Mouse (Mus musculus) spleen, adult 2 months (tissue): ENCODE data around the gene Abr. TPM values are rescaled to one million over a fixed set of nuclear protein-coding genes. Genes with fewer than 3 reads are reported as not detected.

Experiments used
- DNase-seq, 2 experiments: peaks; one replicate each; pipeline versions ENCODE4 v3.0.0 to v3.0.0-alpha.2; 2012 to 2021; ENCODE audit warnings: low spot score in 2 of 2, low read depth in 1 of 2
- H3K27ac ChIP-seq: fragments of 200-500 bp; 2 replicates; pipeline ENCODE4 v1.5.1; 2012; ENCODE audit warnings: low read length, inconsistent platforms; ENCODE audit not compliant: insufficient read depth
- H3K27me3 ChIP-seq: fragments of 200-500 bp; 2 replicates; pipeline ENCODE4 v1.6.1; 2012; ENCODE audit warnings: mild to moderate bottlenecking, moderate library complexity, low read length, inconsistent platforms; ENCODE audit not compliant: control insufficient read depth, insufficient read depth
- H3K36me3 ChIP-seq: fragments of 200-500 bp; 2 replicates; pipeline ENCODE4 v1.6.1; 2012; ENCODE audit warnings: mild to moderate bottlenecking, low read length, inconsistent platforms; ENCODE audit not compliant: control insufficient read depth, insufficient read depth
- H3K4me1 ChIP-seq: fragments of 200-500 bp; 2 replicates; pipeline ENCODE4 v1.6.1; 2011; ENCODE audit warnings: inconsistent platforms; ENCODE audit not compliant: control insufficient read depth, insufficient read depth, insufficient read length
- H3K4me3 ChIP-seq: fragments of 200-500 bp; 2 replicates; pipeline ENCODE4 v1.5.1; 2011; ENCODE audit warnings: mild to moderate bottlenecking, inconsistent platforms; ENCODE audit not compliant: insufficient read depth, insufficient read length; ENCODE audit errors: extremely low read depth
- CTCF ChIP-seq: fragments of 200-500 bp; IDR thresholded peaks from 2 replicates; pipeline ENCODE4 v1.5.1; 2011; ENCODE audit warnings: mild to moderate bottlenecking, inconsistent platforms; ENCODE audit not compliant: insufficient read depth, insufficient read length, insufficient replicate concordance; ENCODE audit errors: extremely low read depth
- POLR2A ChIP-seq: fragments of 200-500 bp; IDR thresholded peaks from 2 replicates; pipeline ENCODE4 v1.6.1; 2011; ENCODE audit warnings: low read depth, low read length, inconsistent platforms
- WGBS: fragments of 180-500 bp; shearing (Covaris S2); methylation state at CpG from one replicate; pipeline ENCODE4 v1.1.7; 2018; 5-methylcytosine and 5-hydroxymethylcytosine counted together
- polyA plus RNA-seq: library from polyadenylated mRNA; depleted of rRNA; stranded (reverse); fragments of >200 nt; gene quantifications from 2 replicates; pipeline ENCODE4 v1.2.3, GENCODE M21; 2012

Gene Abr
- polyA plus RNA-seq, 1 experiment, result 37.2 TPM

DNA sequence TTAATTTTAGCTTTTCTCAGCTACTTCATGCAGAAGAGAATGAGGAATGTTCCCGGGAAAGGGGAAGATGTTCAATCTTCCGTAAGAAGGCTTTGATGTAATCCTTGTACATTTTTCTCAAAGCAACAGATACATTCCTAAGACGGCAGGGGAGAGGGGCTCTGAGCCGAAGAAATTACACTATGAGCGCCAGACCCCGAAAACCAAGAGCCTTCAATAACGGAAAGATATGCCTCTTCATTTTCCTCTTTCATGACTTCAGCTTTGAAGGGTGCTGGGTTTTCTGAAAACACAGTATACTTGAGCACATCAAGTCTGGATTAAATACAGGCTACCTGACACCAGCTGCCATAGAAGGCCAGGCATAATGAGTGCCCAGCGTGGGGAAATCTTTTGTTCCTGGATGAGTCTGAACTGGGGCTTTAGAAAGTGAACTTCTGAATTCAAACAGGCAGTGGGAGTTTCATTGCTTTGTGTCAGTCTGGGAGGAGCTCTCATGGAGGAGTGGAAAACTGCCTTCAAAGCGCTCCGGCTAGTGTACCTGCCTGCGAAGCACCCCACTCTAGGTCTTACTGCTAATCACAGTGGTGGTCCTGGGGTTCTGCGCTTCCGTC lies 239.3 kb downstream of the Abr start:
- H3K36me3 ChIP-seq, result no peaks in the 10 kb centered on the region
- WGBS, result 95% methylated on average over 13 of the region's 13 CpGs
- no peak for DNase-seq
- no peak overlapping the region for H3K4me3 ChIP-seq
- no peaks in the 10 kb centered on the region for H3K4me1 ChIP-seq
- TF ChIP-seq POLR2A (no peak), CTCF (no peak)
- H3K27ac ChIP-seq, result no peak overlapping the region
- no peaks in the 10 kb centered on the region for H3K27me3 ChIP-seq

GRCm38 (mm10) chr11:76381201-76381885 lies 240.8 kb downstream of the Abr start:
- Histone ChIP-seq H3K4me3 (no peak overlapping the region), H3K27me3 (no peaks in the 10 kb centered on the region), H3K36me3 (no peaks in the 10 kb centered on the region), H3K4me1 (no peaks in the 10 kb centered on the region), H3K27ac (no peak overlapping the region)
- 93% methylated on average over 15 of the region's 15 CpGs for WGBS
- DNase-seq, result no peak
- TF ChIP-seq CTCF (no peak), POLR2A (no peak)

GRCm38 (mm10) chr11:76379921-76380544 lies 242.1 kb downstream of the Abr start:
- no peaks in the 10 kb centered on the region for H3K4me1 ChIP-seq
- H3K27ac ChIP-seq, result no peak overlapping the region
- no peaks in the 10 kb centered on the region for H3K36me3 ChIP-seq
- 82% methylated on average over 11 of the region's 11 CpGs for WGBS
- TF ChIP-seq POLR2A, result no peak
- TF ChIP-seq CTCF, result no peak
- no peak overlapping the region for H3K4me3 ChIP-seq
- no peaks in the 10 kb centered on the region for H3K27me3 ChIP-seq
- no peak for DNase-seq

DNA sequence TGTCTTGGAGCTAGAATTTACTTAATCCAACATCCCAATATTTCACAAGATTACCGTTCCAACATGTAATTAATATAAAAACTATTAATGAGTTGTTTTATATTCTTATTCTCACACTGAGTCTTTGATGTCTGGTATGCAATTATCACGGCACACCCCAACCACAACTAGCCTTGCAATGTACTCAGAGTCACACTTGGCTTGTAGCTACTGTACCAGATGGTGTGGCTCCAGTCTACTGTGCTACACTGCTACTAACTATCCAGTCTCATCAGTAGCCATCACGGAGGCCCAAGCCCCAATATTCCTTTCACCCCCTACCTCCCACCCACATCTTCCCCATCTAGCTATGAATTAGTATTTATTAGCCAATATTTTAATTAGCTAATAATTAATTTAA lies 245.7 kb downstream of the Abr start:
- DNase-seq, result no peak
- no peak overlapping the region for H3K27ac ChIP-seq
- H3K4me3 ChIP-seq, result no peak overlapping the region
- H3K4me1 ChIP-seq, result no peaks in the 10 kb centered on the region
- no peak for TF ChIP-seq POLR2A
- no peak for TF ChIP-seq CTCF
- WGBS, result 87% methylated on average over 3 of the region's 3 CpGs
- no peaks in the 10 kb centered on the region for H3K36me3 ChIP-seq
- no peaks in the 10 kb centered on the region for H3K27me3 ChIP-seq

GRCm38 (mm10) chr11:76374491-76375185 lies 247.5 kb downstream of the Abr start:
- H3K27ac ChIP-seq, result peak overlapping the region; percentile 29; the same call in 1 of the 2 replicates
- H3K36me3 ChIP-seq, result no peaks in the 10 kb centered on the region
- H3K27me3 ChIP-seq, result no peaks in the 10 kb centered on the region
- H3K4me1 ChIP-seq, result no peaks in the 10 kb centered on the region
- H3K4me3 ChIP-seq, result no peak overlapping the region
- no peak for TF ChIP-seq POLR2A
- TF ChIP-seq CTCF, result no peak
- DNase-seq, result no peak
- WGBS, result 82% methylated on average over 17 of the region's 17 CpGs

DNA sequence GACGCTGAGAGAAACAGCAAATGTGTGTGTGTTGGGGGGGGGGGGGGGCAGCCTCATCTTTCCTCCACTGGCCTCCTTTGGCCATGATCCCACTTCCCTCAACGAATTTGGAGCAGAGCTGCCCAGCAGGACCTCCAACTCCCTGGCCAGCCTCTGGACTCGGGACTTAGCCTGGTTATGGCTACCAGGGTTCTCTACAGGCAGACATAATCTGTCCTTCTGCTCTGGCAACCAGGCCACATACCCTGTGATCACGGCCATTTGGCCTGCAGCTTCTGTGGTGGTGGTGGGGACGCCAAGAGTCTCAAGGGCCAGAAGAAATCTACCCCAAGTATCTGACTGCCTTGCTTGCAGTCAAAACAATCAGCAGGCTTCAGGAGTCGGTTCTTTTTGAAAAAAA lies 249.6 kb downstream of the Abr start:
- H3K4me1 ChIP-seq, result no peaks in the 10 kb centered on the region
- no peak overlapping the region for H3K27ac ChIP-seq
- TF ChIP-seq POLR2A (no peak), CTCF (no peak)
- DNase-seq, result no peak
- no peak overlapping the region for H3K4me3 ChIP-seq
- H3K36me3 ChIP-seq, result no peaks in the 10 kb centered on the region
- 69% methylated on average over 6 of the region's 6 CpGs for WGBS
- H3K27me3 ChIP-seq, result no peaks in the 10 kb centered on the region
